Mouse (Mus musculus): ENCODE results near the gene Kcna10. TPM values are rescaled to one million over a fixed set of nuclear protein-coding genes. Genes with fewer than 3 reads are reported as not detected.
A peak's percentile ranks its signal among the peaks of the same experiment; 100 is the strongest.

The Kcna10 gene
- not detected for total RNA-seq (2021)
- long read RNA-seq, experiment 1 = 0 reads
- long read RNA-seq, experiment 2 = 0 reads

DNA sequence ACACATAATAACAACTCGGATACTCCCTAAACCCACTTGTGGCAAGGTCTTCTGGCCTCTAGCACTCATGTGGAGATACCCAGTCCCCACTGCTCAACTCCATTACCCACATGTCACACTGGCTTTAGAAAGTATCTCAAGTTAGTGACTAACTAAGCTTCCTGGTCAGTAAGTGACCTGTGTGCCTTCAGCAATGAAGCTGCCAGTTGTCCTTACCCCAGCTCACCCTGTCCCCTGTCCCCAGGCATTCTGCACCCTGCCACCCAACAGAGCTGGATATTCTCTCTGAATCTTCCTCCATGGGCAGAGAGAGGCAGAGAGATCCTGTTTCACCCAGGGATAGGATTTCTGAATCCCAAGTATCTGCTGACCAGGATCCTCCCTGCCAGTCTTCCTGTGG is at the start of gene Kcna10:
TSS of gene Kcna10 (plus strand) at position 301 of the 400 bp plus-strand sequence.
- no peak for DNase-seq (ENCODE audit: low spot score in 2 of 2)

DNA sequence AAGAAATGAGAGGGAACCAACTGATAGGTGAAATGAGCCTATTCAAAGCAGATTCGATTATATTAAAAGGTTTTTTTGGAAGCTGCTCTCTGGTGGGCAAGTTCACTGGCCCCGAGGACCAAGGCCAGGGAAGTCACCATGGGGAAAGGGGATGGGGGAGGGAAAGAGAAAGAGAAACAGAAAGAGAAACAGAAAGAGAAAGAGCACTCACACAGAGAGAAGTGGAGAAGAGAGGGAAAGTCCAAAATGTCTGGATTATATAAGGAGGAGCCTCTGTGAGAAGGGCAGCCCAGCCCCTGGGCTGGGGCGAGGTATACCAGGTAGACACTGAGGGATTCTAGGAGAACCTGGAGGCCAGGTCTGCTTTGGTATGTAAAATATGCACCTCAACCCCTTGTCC is 48.4 kb upstream of the Kcna10 start:
- DNase-seq (ENCODE audit: low spot score in 2 of 2) = no peak

DNA sequence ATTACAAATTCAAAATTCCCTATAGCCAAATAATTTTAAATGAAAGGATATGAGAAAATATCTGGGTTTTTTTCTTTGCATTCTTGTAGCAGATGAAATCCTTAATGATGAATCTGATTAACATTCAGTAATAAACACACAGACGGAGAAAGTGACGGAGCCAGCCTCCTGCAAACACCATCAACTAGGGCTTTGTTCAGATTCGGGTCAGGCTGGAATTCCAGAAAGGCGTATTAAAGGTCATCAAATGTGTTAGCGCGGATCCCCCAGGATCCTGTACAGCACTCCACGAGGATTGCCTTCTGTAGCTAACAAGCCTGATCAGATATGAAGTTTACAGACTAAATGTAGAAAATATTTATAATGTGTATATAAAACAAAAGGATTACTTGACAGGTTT is 35.7 kb upstream of the Kcna10 start:
- DNase-seq (ENCODE audit: low spot score in 2 of 2) = no peak

DNA sequence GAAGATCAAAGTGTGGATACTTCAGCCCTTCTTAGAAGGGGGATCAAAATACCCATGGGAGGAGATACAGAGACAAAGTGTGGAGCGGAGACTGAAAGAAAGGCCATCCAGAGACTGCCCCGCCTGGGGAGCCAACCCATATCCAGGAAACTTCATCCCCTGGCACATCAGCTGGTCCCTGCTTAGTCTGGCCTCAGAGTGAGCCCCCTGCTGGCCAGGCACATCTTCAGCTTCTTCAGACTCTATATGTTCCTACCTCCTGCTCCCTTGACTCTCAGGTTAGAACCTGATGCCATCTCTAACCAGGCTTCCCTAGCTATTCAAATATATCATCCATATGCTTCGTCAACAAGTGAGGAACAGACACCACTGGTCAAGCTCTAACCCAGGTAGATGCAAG is 33.9 kb upstream of the Kcna10 start:
- no peak for DNase-seq (ENCODE audit: low spot score in 2 of 2)

DNA sequence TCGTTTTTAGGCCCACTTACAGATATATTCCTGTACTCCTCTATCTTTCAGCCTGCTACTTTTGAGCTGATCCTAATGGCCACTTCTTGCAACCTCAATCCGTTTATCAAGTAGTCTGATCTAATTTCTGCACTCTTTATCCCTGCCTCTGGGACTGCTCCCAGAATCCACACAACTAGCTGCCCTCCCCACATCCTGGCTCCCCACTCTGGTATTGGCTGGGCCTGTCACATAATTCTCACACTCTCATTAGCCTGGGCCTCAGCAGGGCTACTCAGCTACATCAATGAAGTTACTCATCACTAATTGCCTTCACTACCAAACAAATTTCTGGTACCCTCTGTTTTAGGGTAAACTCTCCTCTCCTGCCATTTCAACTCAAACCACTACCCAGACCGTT is 32.4 kb upstream of the Kcna10 start:
- DNase-seq (ENCODE audit: low spot score in 2 of 2) = peak in 1 of 2 experiments; percentile 62

DNA sequence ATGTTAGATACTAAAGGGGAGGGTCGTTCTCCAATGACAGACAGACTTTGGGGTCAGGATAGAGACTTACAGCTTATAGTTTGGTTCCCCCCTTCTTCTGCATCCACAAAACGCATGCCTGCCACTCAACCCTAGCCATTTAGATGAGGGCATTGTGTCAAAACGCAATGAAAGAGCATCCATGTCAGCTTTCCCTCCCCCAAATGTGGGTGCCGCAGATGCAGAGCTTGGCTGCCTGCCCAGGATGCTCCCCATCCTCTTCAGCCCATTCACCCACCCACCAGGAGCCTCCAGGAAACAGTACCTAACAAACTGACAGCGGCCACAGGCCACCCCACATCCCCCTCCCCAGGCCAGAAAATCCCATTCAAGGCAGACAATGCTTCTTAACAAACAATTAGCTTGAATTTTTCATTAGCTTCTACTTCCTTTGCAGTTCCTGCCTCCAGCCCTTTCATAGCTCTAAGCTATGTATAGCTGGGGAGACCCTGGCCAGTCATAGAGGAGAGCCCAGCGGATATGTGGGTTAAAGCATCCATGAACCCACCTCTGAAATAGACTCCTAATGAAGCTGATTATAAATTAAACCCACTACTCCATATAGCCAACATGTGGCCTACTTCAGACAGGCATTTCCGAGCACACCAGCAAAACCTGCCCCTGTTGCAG is 31.9 kb upstream of the Kcna10 start:
- DNase-seq (ENCODE audit: low spot score in 2 of 2) = no peak

DNA sequence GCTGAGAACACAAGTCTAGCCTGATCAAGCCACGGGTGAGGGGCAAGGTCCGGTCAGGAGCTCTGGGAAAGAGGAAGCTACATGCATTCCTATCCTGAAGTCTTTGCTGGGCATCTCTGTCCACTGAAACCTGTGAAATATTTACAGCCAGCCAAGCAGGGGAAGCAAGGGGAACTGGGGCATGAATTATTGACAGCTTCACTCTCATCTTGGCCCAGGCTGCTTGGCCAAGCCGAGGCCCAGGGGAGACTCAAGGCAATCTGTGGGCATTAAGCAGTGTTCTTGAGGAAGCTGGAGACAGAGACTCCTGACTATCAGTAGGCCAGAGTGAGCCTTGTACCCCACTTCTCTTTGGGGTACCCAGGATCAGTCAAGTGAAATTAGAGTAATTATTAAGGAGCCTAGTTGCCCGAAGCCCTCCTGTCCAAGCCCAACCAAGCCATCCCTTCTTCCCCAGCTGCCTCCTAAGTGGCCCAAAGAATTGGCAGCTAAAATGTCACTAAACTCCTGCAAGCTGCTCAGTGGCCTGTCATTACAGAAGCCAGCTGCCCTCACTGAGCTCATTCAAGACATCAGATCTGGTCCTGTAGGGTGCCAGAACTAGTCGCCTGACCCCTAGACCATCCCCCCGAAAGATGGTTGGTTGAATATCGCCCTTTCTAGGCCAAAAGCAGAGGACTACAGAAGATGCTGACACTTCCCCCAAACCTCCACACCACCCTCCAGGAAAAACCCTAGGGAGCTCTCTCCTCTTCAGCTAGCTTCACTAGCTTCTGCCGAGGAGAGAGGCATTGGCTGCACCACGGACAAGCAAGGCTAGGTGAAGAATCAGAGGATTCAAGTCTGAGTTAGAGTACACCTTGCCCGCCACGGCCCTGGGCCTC is 28.8 kb upstream of the Kcna10 start:
- no peak for DNase-seq (ENCODE audit: low spot score in 2 of 2)

DNA sequence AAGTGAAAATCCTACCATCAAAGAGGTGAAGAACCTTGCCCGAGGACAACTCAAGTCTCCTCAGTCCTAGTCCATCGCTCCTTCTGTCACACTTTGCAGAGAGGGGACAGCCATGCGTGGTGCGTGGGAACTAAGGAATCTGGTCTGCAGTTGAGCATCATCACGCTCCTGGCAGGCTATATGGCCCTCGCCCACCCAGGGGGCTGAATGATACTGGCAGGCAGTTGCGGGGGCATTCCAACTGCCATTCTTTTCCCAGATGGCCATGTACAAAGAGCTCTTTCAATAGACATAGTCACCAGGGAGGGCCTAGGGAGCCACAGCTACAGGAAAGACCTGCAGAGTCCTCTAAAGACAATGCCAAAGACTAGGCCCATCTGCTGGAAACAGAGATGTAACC is 24.0 kb upstream of the Kcna10 start:
- DNase-seq (ENCODE audit: low spot score in 2 of 2) = peak in 1 of 2 experiments; percentile 55

DNA sequence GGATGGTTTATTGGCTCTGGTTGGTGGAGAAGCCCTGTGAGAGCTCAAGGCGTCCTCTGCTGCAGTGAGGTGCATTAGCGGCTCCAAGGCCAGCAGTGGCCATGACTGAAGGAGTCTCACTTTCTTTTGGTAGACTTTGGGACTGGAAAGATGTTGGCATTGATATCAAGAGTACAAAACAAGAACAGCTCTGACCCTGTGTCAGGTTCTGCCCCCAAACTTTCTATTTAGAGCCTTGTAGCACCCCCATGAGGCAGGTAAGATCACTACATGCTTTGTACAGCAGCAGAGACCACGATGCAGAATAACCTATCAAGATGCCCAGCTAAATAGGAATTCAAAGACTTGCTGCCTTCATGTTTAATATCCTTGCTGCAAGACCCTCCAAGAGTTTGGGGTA is 23.4 kb upstream of the Kcna10 start:
- DNase-seq (ENCODE audit: low spot score in 2 of 2) = no peak

DNA sequence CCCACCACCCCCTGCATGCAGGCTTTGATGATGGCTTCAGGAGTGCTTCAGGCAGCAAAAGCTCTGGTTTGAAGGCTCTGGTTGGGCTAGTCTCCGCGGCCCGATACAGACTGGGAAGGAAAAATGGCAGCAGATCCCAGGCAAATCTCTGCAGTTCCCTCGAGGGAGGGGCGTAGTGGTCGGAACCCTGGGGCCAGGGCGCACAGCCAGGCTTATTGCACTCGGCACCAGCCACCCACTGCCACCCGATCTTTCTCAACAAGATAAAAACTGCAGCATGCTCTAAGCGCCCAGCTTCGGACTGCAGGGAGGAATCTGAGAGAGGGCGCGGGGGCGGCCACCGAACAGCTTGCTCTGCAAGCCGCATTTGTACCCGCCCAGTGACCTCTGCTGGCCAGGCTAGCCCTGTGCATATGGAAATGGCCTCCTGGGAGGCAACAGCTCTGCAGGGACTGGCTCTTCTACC is 23.0 kb upstream of the Kcna10 start:
- DNase-seq (ENCODE audit: low spot score in 2 of 2) = no peak

DNA sequence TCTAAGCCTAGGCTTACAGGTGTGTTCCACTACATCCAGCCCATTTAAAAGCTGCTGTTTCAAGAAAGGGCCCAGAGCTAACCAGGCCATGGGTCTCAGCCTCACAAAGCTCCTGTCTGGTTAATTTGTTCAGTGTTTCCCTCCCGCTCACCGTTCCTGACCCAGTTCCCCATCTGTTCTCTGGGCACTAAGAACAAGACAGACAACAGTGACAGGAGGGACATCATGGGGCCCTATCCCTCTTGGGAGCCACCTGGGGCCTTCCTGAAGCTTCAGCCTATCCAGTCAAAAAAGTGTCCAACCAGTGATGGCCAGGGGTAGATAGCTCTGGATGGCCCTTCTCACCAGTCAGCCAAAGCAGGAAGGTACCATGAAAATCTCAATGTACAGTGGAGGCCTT is 20.1 kb upstream of the Kcna10 start:
- no peak for DNase-seq (ENCODE audit: low spot score in 2 of 2)

DNA sequence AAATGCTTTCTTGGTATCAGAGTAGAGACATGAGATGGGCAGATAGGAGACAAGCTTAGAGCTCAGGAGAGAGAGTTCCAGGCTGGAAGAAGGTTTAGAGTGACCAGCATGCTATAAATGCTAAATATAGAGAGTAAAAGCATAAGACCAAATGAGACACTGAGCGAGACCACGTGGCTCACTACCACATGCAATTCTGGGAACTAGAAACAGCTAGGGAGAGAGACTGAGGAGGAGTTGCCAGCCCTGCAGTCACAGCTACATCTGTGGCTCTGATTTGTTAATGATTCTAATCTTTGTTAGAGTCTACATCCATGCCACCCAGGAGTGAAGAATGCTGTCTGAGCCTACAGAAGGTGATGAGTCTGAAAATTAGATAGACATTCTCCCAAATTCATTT is 13.3 kb upstream of the Kcna10 start:
- peak in 1 of 2 experiments; percentile 45 for DNase-seq (ENCODE audit: low spot score in 2 of 2)

DNA sequence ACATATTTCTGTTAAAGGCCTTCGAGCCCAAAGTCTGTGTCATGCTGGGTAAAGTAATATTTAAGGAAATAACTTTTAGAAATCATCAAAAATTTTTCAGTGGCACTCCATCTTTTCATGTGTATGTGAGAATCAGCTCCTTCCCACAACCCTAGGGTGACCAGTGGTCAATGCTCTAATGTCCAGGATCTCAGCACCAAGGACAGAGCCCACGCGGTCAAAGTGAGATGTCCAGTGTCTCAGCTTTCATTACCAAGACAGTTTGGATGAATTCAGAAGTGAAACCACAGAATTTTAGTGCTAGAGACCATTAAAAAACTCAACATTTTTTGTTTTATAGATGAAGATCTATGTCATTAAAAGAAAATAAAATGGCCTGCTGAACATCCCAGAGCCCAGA is 10.9 kb upstream of the Kcna10 start:
- DNase-seq (ENCODE audit: low spot score in 2 of 2) = no peak

DNA sequence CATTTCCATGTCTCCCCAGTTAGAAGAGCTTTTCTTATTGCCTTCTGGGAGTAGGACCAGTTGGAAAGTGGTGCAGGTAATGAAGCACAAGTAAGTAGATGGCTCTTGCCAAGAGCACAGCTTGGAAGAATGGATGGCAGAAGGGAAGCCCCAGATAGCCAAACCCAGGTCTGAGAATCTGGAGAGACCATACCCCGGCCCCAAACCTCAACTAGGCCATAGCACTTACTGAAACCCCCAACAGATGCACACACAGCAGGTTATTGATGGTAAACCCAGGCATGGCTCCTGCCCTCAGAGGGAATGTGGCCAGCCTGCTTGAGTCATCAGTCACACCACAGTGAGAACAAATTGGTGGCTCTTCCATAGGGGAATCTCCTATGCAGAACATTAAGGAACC is 10.3 kb upstream of the Kcna10 start:
- no peak for DNase-seq (ENCODE audit: low spot score in 2 of 2)

DNA sequence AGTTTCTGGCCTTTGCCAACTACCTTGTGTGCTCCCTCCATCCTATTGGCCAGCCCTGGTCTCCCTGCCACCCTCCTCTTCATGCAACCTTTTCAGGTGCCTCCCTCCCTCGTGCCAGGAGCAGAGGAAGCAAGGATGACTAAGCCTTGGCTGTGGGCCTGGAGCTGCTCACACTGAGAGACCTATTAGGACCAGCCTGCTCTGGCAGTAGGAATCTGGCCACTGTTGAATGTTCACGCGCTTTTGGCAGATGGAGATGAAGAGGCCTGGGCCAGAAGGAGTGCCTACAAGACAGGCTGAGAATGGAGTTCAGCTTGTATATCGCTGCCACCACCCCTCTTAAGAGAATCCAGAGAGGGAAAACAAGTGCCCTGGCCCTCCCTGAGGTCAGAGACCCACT is 7.4 kb upstream of the Kcna10 start:
- peak in 1 of 2 experiments; percentile 57 for DNase-seq (ENCODE audit: low spot score in 2 of 2)

DNA sequence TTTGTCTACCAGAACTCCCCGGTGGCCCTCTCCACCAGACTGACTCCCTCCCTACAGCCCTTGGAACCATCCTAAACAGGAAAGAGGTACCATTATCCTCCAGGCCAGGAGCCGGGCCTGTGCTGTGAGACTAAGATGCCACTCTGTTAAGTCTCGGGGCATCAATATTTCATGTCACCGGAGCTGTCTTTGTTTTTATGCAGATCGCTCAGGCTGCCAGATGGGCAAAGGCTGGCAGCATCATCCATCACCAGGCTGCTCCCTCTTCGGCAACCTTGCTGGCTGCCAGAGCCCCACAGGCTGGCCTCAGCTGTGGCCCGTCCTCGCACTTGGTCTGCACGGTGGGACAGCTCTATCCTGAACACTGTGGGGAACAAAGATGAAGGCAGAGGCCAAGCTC is 6.4 kb upstream of the Kcna10 start:
- DNase-seq (ENCODE audit: low spot score in 2 of 2) = no peak

DNA sequence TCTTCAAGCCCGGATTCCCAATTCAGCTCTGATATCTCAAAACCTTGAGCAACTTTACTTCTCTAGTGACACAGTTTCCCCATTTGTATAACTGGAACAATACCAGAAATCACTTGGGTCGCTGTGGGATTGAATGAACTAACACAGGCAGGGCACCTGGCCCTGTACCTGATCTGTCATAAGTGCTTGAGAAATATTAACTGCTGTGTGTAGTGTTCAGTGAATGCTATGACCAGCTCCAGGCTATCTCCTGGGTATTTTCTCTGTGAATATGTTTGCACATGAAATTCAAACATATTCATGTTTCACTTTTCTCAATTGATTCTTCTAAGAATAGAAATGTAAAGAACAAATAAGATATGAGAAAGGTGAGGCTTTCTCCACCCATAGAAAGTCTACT is 2.0 kb upstream of the Kcna10 start:
- DNase-seq (ENCODE audit: low spot score in 2 of 2) = no peak

DNA sequence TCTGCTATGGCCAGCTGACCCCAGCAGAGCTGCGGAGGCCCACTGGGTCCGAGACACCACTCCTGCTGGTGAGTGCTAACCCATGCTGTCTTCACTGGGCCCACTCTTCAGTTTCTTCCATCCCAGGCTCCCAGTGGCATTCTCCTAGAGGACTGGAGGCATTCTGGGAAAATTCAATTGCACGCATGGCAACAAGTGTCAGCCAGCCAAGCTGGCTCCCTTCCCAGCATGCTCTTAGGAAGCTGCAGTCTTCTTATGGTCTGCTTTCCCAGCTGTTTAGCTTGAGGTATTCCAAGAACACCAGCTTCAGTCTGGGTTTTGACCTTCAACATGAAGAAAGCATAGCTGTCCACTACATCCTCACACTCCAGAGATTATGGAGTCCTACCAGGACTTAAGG is 322 bp downstream of the Kcna10 start:
- no peak for DNase-seq (ENCODE audit: low spot score in 2 of 2)

DNA sequence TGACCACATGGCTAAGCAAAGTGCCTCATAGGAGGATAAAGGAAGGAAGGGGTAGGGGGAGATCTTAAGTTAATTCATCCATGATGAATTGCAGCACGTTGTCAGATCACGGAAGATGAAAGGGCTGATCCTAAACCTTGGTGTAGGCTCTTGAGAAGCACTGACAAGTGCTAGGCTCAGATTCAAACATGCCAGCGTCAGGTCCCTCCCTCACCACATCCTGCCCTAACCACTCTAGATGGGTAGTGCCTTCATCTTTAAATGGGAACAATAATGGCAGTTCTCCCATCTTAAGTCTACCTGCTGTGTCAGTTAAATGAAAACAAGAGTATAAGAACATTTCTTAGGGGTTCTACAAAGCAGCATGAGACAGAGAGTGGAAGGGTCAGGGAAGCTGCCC is 2.7 kb downstream of the Kcna10 start:
- no peak for DNase-seq (ENCODE audit: low spot score in 2 of 2)

DNA sequence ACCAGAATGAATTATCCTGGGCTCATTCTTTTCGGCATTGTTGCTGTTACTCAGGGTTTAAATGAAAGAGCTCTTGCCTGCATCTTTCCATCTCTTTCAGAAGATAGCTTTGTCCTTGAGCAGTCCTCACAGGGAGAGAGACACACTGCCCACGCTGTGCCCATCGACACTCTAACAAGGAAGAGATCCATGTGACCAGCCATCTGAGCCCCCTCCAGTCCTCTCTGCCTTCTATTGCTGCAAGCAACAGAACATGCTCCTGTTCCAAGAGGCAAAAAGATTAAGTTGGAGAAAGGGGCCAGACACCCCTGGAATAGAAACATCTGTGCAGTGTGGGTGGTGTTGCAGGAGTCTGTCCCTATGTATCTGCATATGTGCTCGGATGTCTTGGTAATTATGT is 4.2 kb downstream of the Kcna10 start:
- no peak for DNase-seq (ENCODE audit: low spot score in 2 of 2)

DNA sequence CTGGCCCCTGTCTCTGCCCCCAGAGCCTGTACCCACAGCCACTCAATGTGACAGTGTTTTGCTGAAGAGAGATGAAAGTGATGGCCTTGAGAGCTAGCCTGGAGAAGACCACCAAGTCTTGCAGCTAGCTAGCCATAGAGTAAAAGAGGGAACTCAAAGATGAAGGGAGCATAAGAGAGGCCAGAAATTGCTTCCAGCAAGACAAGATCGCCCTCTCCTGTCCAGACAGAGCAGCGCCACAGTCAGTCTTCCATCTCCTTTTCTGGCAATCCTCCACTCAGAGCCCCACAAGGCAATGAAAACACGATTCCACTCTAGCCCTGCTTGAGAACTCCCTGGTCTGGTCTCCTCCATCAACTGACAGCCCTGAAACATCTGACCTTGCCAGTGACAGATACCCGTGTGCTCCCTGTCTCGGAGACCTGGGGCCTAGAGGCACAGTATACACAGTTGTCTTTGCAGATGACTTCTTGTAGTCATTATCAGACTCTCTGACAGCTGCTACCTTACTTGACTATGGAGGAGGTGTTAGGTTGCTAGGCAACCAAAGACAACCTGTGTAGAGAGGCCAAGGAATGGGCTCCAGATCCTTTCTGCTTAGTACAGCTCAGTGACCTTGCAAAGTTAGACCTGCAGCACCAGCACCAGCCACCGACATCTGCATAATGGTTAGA is 5.5 kb downstream of the Kcna10 start:
- DNase-seq (ENCODE audit: low spot score in 2 of 2) = peak; percentile 70 to 88
